Mouse (Mus musculus) CH12.LX (cell line): Measurements from ENCODE around the gene Pebp1.

ENCODE experiments used
- CHD1 ChIP-seq: IDR thresholded peaks from 2 replicates; pipeline ENCODE4 v1.6.1; 2012; ENCODE audit warnings: low read depth, low read length, improper control_type of control experiment, inconsistent platforms
- CHD2 ChIP-seq: IDR thresholded peaks from 2 replicates; pipeline ENCODE4 v1.6.1; 2011; ENCODE audit warnings: low read length, improper control_type of control experiment
- CTCF ChIP-seq, 2 experiments: IDR thresholded peaks in 1 of 2; conservative IDR thresholded peaks in 1 of 2; 2 replicates each; pipeline ENCODE4 v1.5.1; 2011 to 2012; ENCODE audit warnings: low read depth in 2 of 2, low read length in 2 of 2, improper control_type of control experiment in 1 of 2, inconsistent platforms in 1 of 2, mild to moderate bottlenecking in 1 of 2, moderate library complexity in 1 of 2
- E2F4 ChIP-seq: IDR thresholded peaks from 2 replicates; pipeline ENCODE4 v1.6.1; 2011; ENCODE audit warnings: low read depth, low read length, improper control_type of control experiment; ENCODE audit not compliant: insufficient replicate concordance
- ELF1 ChIP-seq: IDR thresholded peaks from 2 replicates; pipeline ENCODE4 v1.6.1; 2014; ENCODE audit warnings: low read depth, mild to moderate bottlenecking, inconsistent platforms, low read length, improper control_type of control experiment
- EP300 ChIP-seq: IDR thresholded peaks from 2 replicates; pipeline ENCODE4 v1.6.1; 2011; ENCODE audit warnings: low read length, improper control_type of control experiment
- ETS1 ChIP-seq: conservative IDR thresholded peaks from 2 replicates; pipeline ENCODE4 v1.6.1; 2012; ENCODE audit warnings: low read depth, mild to moderate bottlenecking, inconsistent platforms, low read length, improper control_type of control experiment, moderate library complexity
- MYC ChIP-seq: IDR thresholded peaks from 2 replicates; pipeline ENCODE4 v1.6.1; 2011; ENCODE audit warnings: low read depth, mild to moderate bottlenecking, improper control_type of control experiment, low read length
- POLR2A ChIP-seq: IDR thresholded peaks from 2 replicates; pipeline ENCODE4 v1.6.1; 2011; ENCODE audit warnings: low read depth, mild to moderate bottlenecking, improper control_type of control experiment, low read length
- SIN3A ChIP-seq: IDR thresholded peaks from 2 replicates; pipeline ENCODE4 v1.6.1; 2012; ENCODE audit warnings: low read length, improper control_type of control experiment, inconsistent platforms
- SMC3 ChIP-seq: IDR thresholded peaks from 2 replicates; pipeline ENCODE4 v1.6.1; 2011; ENCODE audit warnings: low read depth, low read length, improper control_type of control experiment
- TCF12 ChIP-seq: IDR thresholded peaks from 2 replicates; pipeline ENCODE4 v1.6.1; 2014; ENCODE audit warnings: low read depth, mild to moderate bottlenecking, inconsistent platforms, low read length, improper control_type of control experiment
- USF1 ChIP-seq: IDR thresholded peaks from 2 replicates; pipeline ENCODE4 v1.6.1; 2014; ENCODE audit warnings: low read depth, mild to moderate bottlenecking, inconsistent platforms, low read length, improper control_type of control experiment
- ZC3H11A ChIP-seq: IDR thresholded peaks from 2 replicates; pipeline ENCODE4 v1.6.1; 2012; ENCODE audit warnings: low read depth, mild to moderate bottlenecking, inconsistent platforms, low read length, improper control_type of control experiment

DNA sequence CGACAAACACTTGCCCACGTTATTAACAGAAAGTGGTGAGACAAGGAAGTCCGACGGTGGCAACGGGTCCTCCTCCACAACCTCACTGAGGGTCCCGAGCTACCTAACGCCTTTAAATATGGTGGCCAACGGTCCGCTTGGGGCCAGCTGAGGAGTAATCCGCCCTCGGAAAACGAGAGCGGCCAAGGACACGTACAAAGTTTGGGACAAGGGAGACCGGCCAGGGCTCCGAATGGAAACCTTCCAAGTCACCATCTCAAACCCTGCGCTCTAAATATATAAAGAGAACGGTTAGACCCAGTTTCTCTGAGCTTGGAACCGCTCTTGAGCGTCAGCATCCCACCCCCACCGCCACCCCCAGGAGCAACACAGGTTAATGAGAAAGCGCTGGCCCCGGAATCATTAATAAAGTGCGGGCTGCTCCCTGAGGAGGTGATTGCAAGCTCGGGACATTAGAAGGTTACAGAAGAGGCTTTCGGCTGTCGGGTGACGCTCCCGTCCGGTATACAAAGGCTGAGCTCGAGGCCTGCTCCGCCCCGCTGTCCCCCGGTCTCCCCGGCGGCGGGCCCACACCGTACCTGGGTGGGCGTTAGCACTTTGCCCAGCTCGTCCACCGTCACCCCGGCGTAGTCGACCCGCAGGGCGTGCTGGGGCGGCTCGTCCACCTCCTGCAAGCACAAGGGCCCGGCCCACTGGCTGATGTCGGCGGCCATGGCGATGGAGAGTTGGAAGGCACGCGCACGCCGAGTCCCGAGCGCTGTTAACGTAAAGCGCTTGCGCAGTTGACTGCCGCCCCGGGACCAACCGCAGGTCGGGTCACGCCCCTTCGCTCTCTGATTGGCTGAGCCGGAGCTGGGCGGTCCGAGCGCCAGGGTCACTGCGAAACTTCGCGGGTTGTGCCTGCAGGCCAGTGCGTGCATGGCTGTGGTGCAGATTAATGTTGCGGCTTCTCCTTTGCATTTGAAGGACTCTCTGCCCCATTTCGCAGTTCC is at the start of gene Pebp1:
- TF ChIP-seq POLR2A (peak; percentile 71), TCF12 (peak; percentile 60; the same call in 1 of the 2 replicates), CTCF (conservative IDR thresholded peaks at IDR 0.05 in 1 of 2, IDR thresholded peaks at IDR 0.05 in 1 of 2; ENCODE audit: low read depth in 2 of 2, low read length in 2 of 2) (no peak), ZC3H11A (no peak), ELF1 (no peak; the same call in 1 of the 2 replicates), EP300 (no peak), USF1 (no peak), MYC (peak; percentile 53; the same call in 1 of the 2 replicates), SMC3 (no peak), CHD1 (no peak), SIN3A (no peak; the same call in none of the 2 replicates), CHD2 (no peak), ETS1 (no peak), E2F4 (no peak)
